Mouse (Mus musculus) R1 (cell line): ENCODE measurements around the gene Gm9958.

Source experiments
- DNase-seq: peaks from one replicate; pipeline ENCODE4 v3.0.0-alpha.2; 2018; ENCODE audit warnings: low read depth, low spot score

Gene Gm9958

GRCm38 (mm10) chr5:90367067-90367303, at the start of gene Gm9958:
Gene Gm9958 (plus strand): TSS chr5:90367204.
- DNase-seq, result no peak

- no peak for DNase-seq
Observed at GRCm38 (mm10) chr5:90331071-90331470, 35.9 kb upstream of the Gm9958 start.

- no peak for DNase-seq
Observed at GRCm38 (mm10) chr5:90332478-90332877, 34.5 kb upstream of the Gm9958 start.

GRCm38 (mm10) chr5:90338177-90339091, 28.6 kb upstream of the Gm9958 start:
- no peak for DNase-seq

- peak; percentile 52 for DNase-seq
Observed at GRCm38 (mm10) chr5:90339129-90339952, 27.7 kb upstream of the Gm9958 start.

- no peak for DNase-seq
Observed at GRCm38 (mm10) chr5:90339953-90340343, 27.1 kb upstream of the Gm9958 start.

GRCm38 (mm10) chr5:90340847-90341246, 26.2 kb upstream of the Gm9958 start:
- no peak for DNase-seq

GRCm38 (mm10) chr5:90346877-90347276, 20.1 kb upstream of the Gm9958 start:
- DNase-seq, result no peak

- DNase-seq, result no peak
Observed at GRCm38 (mm10) chr5:90353552-90354317, 13.3 kb upstream of the Gm9958 start.

- DNase-seq, result no peak
Observed at GRCm38 (mm10) chr5:90355824-90356223, 11.2 kb upstream of the Gm9958 start.

GRCm38 (mm10) chr5:90364526-90364925, 2.5 kb upstream of the Gm9958 start:
- peak; percentile 74 for DNase-seq

GRCm38 (mm10) chr5:90365141-90365951, 1.7 kb upstream of the Gm9958 start:
- DNase-seq, result peak; percentile 73

GRCm38 (mm10) chr5:90366121-90367066, 610 bp upstream of the Gm9958 start, which contains the start of gene Ankrd17:
Gene Ankrd17 (minus strand): TSS chr5:90366577.
- DNase-seq, result peak; percentile 94

GRCm38 (mm10) chr5:90370401-90370800, 3.4 kb downstream of the Gm9958 start:
- DNase-seq, result no peak

- DNase-seq, result no peak
Observed at GRCm38 (mm10) chr5:90373708-90374107, 6.7 kb downstream of the Gm9958 start.

GRCm38 (mm10) chr5:90381458-90381857, 14.5 kb downstream of the Gm9958 start:
- no peak for DNase-seq

GRCm38 (mm10) chr5:90383080-90383479, 16.1 kb downstream of the Gm9958 start:
- DNase-seq, result peak; percentile 85

GRCm38 (mm10) chr5:90393764-90394163, 26.8 kb downstream of the Gm9958 start:
- no peak for DNase-seq

- no peak for DNase-seq
Observed at GRCm38 (mm10) chr5:90394322-90394721, 27.3 kb downstream of the Gm9958 start.

GRCm38 (mm10) chr5:90396817-90397216, 29.8 kb downstream of the Gm9958 start:
- DNase-seq, result peak; percentile 43
